Mouse (Mus musculus) brown adipose tissue, adult 24 weeks (tissue): Measurements from ENCODE around the gene 9930111J21Rik1. TPM values are rescaled to one million over a fixed set of nuclear protein-coding genes. Genes with fewer than 3 reads are reported as not detected.
"Not testable (repeated sequence)": the region's sequence is repeated elsewhere in the genome, so short reads cannot be mapped to it uniquely, and the experiment has no call there.

ENCODE experiments used
- H3K27ac ChIP-seq: fragments of 200-500 bp; replicated peaks from 2 replicates; pipeline ENCODE4 v1.5.1; 2012; ENCODE audit warnings: low read depth, mild to moderate bottlenecking, low read length
- H3K4me1 ChIP-seq: fragments of 200-500 bp; 2 replicates; pipeline ENCODE4 v1.6.1; 2012; ENCODE audit warnings: low read length, mixed read lengths; ENCODE audit not compliant: control insufficient read depth, insufficient read depth, insufficient read length
- H3K4me3 ChIP-seq: fragments of 200-500 bp; 2 replicates; pipeline ENCODE4 v1.5.1; 2012; ENCODE audit warnings: low read depth, mild to moderate bottlenecking, low read length, moderate library complexity; ENCODE audit not compliant: insufficient read depth
- polyA plus RNA-seq: library from polyadenylated mRNA; stranded (reverse); fragments of >200 nt; gene quantifications from 2 replicates; pipeline ENCODE4 v1.2.4, GENCODE M21; 2012; ENCODE audit not compliant: missing spikeins, insufficient read depth, insufficient read length

9930111J21Rik1 gene
- 1.2 TPM in 1 of 2 replicates, not detected in the other for polyA plus RNA-seq

GRCm38 (mm10) chr11:48979251-48979650 lies at the start of gene 9930111J21Rik1:
Gene 9930111J21Rik1, minus strand, starts transcription at chr11:48979398.
- peak within 1 kb of the TSS; percentile 48; the same call in 1 of the 2 replicates for H3K27ac ChIP-seq
- not testable (repeated sequence) for H3K4me1 ChIP-seq, H3K4me3 ChIP-seq

- not testable (repeated sequence) for H3K4me3 ChIP-seq, H3K27ac ChIP-seq, H3K4me1 ChIP-seq
Observed at GRCm38 (mm10) chr11:49012074-49012473, 32.9 kb upstream of the 9930111J21Rik1 start.

DNA sequence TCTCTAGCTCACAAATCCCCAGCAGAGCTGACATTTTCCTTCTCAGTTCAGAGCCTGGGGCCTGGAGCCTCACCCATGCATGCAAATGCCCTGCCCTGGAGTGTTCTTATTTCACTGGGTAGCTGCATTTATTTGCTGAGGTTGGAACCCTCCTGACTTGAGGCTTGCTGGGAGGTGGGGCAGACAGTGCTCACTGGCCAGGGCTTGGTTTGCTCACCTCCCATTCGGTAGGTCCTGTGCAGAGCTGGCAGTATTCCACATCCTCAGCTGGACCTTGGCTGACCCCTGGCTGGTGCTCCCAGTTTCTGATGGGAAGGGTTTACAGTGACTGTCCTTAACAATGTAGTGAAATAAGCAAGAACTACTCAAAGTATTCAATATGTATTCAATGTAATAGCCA lies 27.6 kb upstream of the 9930111J21Rik1 start:
- H3K4me1 ChIP-seq, H3K4me3 ChIP-seq, H3K27ac ChIP-seq: not testable (repeated sequence)

DNA sequence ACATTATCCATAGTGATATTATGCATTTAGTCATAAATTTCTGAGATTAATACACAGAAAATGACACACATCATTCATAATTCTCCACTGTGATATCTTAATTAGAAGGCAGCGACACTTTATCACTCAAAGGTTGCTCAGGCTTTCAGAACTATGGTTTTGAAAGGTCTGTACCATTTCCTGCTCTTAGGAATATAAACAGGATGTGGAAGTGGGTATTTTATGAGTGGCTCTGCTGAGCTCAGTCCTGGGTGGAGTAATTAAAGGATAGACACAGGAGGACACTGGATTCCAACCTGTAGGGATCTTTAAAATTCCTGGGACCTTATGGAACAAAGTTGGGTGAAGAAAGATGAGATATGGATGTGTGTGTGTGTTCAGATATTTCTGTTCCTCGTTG lies 27.1 kb upstream of the 9930111J21Rik1 start:
- H3K4me3 ChIP-seq, H3K4me1 ChIP-seq, H3K27ac ChIP-seq: not testable (repeated sequence)

GRCm38 (mm10) chr11:49000411-49000810 lies 21.2 kb upstream of the 9930111J21Rik1 start:
- not testable (repeated sequence) for H3K4me1 ChIP-seq, H3K4me3 ChIP-seq, H3K27ac ChIP-seq

GRCm38 (mm10) chr11:48994018-48994417 lies 14.8 kb upstream of the 9930111J21Rik1 start, which contains the start of gene Tgtp1:
Gene Tgtp1, minus strand, starts transcription at chr11:48994172.
- not testable (repeated sequence) for H3K4me3 ChIP-seq, H3K4me1 ChIP-seq
- peak within 1 kb of the TSS; percentile 63 for H3K27ac ChIP-seq

- H3K4me3 ChIP-seq, result not testable (repeated sequence)
Observed at GRCm38 (mm10) chr11:48993296-48993695, 14.1 kb upstream of the 9930111J21Rik1 start.

DNA sequence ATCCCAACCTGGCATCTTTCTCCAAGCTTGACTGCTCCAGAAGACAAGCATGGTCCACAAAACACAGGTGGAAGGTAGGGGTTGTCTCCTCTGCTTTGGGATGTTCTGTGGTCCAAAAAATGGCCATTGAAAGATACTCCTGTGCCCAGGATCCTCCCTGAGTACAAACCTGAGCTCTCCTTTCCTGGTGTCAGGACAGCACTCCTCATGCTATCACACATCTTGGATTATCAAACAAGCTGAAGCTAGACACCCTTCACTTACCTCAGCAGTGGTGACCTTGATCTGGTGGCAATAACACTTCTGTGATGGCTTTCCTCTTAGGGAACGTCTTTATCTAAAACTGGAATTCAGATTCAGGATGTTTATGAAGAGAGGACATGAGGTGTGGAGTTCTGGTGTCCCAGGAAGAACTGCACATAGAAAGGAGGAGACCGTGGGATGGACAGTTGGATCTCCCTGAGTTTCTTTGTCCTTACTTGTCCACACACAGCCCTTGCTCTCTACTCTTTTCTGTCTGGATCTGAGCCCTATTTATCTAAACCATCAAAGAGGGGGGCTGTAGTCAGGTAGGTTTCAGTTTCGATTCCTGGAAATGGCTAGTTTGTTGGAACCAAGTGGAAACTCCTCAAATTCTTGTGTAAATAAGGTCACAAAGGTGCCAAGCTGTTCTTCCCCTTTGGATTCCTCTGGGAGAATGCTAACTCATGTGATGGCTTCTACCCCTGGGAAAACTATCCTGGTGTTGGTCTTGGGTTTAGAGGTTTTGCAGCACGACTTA lies 12.7 kb upstream of the 9930111J21Rik1 start, which contains the start of gene Gm12185:
Gene Gm12185, minus strand, starts transcription at position 487 of the 781 bp plus-strand sequence.
- Histone ChIP-seq H3K4me3 (peak within 1 kb of the TSS; percentile 32), H3K27ac (peak within 1 kb of the TSS; percentile 72)

More at GRCm38 (mm10) chr11:48993296-48993695, 14.1 kb upstream of the 9930111J21Rik1 start:
- H3K4me1 ChIP-seq, result not testable (repeated sequence)
- H3K27ac ChIP-seq, result peak overlapping the region; percentile 63; the same call in 1 of the 2 replicates

DNA sequence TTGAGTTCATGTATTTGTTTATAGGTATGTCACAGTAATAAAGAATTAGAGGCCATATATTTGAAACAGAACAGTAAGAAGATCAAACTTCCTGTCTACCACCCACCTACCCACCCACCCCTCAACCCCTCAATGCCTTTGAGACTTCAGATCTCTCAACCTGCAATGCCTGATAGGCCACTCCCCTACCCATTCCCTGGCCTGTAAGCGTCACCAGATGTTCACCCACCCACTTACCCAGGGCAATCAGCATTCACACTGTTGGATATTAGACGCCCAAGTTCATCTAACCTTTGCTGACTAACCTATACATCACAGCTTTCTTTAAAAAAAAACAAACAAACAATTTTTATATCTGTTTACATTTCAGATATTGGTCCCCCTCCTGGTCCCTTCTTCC lies 10.8 kb upstream of the 9930111J21Rik1 start:
- H3K27ac ChIP-seq, H3K4me1 ChIP-seq: not testable (repeated sequence)
- 0 out of 2 replicates have a peak overlapping the region, but pooled peaks have one; percentile 29 for H3K4me3 ChIP-seq

More for the DNA sequence above, 12.7 kb upstream of the 9930111J21Rik1 start, which contains the start of gene Gm12185:
- H3K4me1 ChIP-seq, result not testable (repeated sequence)

GRCm38 (mm10) chr11:48988219-48988618 lies 9.0 kb upstream of the 9930111J21Rik1 start:
- not testable (repeated sequence) for H3K4me1 ChIP-seq, H3K27ac ChIP-seq

GRCm38 (mm10) chr11:48982848-48983247 lies 3.6 kb upstream of the 9930111J21Rik1 start:
- not testable (repeated sequence) for H3K27ac ChIP-seq, H3K4me1 ChIP-seq, H3K4me3 ChIP-seq

More at GRCm38 (mm10) chr11:48988219-48988618, 9.0 kb upstream of the 9930111J21Rik1 start:
- not testable (repeated sequence) for H3K4me3 ChIP-seq

- not testable (repeated sequence) for H3K27ac ChIP-seq, H3K4me1 ChIP-seq
Observed at GRCm38 (mm10) chr11:48980052-48980451, 854 bp upstream of the 9930111J21Rik1 start.

GRCm38 (mm10) chr11:48978240-48978939 lies 808 bp downstream of the 9930111J21Rik1 start, which contains the start of gene Olfr56:
Gene Olfr56, plus strand, starts transcription at chr11:48978889.
- H3K27ac ChIP-seq, result peak within 1 kb of the TSS; percentile 48; the same call in 1 of the 2 replicates
- H3K4me3 ChIP-seq, H3K4me1 ChIP-seq: not testable (repeated sequence)

More at GRCm38 (mm10) chr11:48980052-48980451, 854 bp upstream of the 9930111J21Rik1 start:
- H3K4me3 ChIP-seq, result not testable (repeated sequence)

DNA sequence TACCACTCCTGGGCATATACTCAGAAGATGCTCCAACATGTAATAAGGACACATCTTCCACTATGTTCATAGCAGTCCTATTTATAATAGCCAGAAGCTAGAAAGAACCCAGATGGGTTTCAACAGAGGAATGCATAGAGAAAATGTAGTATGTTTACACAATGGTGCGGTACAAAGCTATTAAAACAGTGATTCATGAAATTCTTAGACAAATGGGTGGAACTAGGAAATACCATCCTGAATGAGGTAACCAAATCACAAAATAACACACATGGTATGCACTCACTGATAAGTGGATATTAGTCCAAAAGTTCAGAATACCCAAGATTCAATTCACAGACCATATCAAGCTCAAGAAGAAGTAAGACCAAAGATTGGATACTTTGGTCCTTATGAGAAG lies 4.5 kb downstream of the 9930111J21Rik1 start:
- H3K27ac ChIP-seq, H3K4me3 ChIP-seq, H3K4me1 ChIP-seq: not testable (repeated sequence)

DNA sequence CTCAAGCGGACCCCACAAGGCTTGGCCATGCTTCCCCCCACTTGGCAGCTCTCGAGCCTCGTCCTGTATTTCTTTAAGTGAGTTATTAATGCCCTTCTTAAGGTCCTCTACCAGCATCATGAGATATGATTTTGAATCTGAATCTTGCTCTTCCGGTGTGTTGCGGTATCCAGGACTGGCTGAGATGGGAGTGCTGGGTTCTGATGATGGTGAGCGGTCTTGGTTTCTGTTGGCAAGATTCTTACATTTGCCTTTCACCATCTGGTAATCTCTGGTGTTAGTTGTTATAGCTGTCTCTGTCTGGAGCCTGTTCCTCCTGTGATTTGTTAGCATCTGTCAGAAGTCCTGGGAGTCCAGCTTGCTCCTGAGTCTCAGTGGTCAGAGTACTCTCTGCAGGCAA lies 33.1 kb downstream of the 9930111J21Rik1 start, which contains the start of gene Psme2b:
Gene Psme2b, minus strand, starts transcription at position 101 of the 400 bp plus-strand sequence.
- not testable (repeated sequence) for H3K27ac ChIP-seq, H3K4me1 ChIP-seq, H3K4me3 ChIP-seq
